Mouse (Mus musculus): Measurements from ENCODE around the gene Gm10964.

- TF ChIP-seq CTCF (IDR thresholded peaks at IDR 0.05; ENCODE audit: borderline replicate concordance, insufficient read depth, low read length) (no peak), POLR2A (IDR thresholded peaks at IDR 0.05; ENCODE audit: low read depth, low read length) (no peak)
Observed at GRCm38 (mm10) chr3:103714942-103715341, 24.2 kb upstream of the Gm10964 start.
